Mouse (Mus musculus): ENCODE results near the gene Mdn1. TPM values are rescaled to one million over a fixed set of nuclear protein-coding genes. Genes with fewer than 3 reads are reported as not detected.

The Mdn1 gene
- total and polyA plus RNA-seq, 3 experiments = 4.2 to 58.8 (median 34.1) TPM

DNA sequence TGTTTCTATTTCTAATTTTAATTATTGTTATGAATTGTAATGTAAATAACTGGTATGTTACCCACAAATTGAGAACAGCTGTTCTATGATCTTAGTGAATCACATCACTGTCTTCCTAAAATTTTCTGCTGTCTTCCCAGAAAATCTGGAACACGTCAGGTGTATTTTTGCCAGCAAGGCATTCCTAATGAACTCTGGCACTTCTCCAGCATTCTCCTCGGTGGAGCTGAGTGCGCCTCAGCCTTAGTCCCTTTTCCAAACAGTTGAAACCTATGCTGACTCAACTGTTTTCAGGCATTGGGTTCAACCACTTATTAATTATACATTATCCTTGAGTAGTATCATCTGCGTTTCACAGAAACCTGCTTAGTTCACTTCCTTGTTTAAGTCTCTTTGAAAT lies 25.6 kb downstream of the Mdn1 start:
- Histone ChIP-seq H3K36me3 (replicated peaks) (peaks cover 92% of the 10 kb centered on the region), H3K4me3 (ENCODE audit: low read depth, low read length) (no peak overlapping the region), H3K9me3 (replicated peaks) (no peaks in the 10 kb centered on the region), H3K27me3 (ENCODE audit: insufficient read depth, low read length) (no peaks in the 10 kb centered on the region), H3K4me1 (ENCODE audit: insufficient read depth, low read depth, low read length) (no peaks in the 10 kb centered on the region)
- DNase-seq (ENCODE audit: low spot score) (no peak), ATAC-seq (ENCODE audit: extremely low read depth, insufficient number of reproducible peaks, low FRiP score, poor library complexity, severe bottlenecking) (no peak)
- TF ChIP-seq GATA2 (IDR thresholded peaks at IDR 0.05; ENCODE audit: borderline replicate concordance, low read depth, low read length) (no peak), POLR2AphosphoS5 (IDR thresholded peaks at IDR 0.05; ENCODE audit: insufficient replicate concordance, low read depth, low read length) (no peak), TAL1 (conservative IDR thresholded peaks at IDR 0.05; ENCODE audit: low read depth, low read length) (no peak), GATA1 (IDR thresholded peaks at IDR 0.05; ENCODE audit: borderline replicate concordance, low read length) (no peak), CTCF (IDR thresholded peaks at IDR 0.05; ENCODE audit: low read depth, low read length) (no peak)

DNA sequence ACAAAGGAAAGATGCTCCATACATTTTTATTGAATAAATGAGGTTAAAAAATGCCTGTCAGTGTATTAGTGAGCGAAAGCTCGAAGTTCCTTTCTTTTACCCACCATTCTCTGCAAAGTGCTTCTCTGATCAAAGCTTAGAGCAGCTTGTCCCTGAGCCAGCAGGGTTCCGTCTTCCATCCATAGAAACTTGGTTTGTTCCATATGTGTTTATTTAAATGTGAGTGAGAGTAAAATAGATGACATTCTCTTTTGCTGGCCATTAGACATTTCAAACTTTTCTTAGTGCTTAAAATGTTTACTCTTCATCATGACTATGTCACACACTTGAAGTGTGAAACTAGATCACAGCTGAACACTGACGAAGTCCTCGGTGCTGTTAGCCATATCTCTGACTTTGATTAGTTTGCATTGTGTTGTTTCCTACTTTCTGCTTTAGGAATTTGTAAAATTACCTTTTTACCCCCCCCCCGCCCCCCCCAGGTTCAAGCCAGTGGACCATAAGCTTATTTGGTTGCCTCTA lies 26.2 kb downstream of the Mdn1 start:
- H3K4me1 ChIP-seq (ENCODE audit: insufficient read depth, low read depth, low read length) = no peaks in the 10 kb centered on the region
- DNase-seq (ENCODE audit: low spot score) = no peak
- H3K4me3 ChIP-seq (ENCODE audit: low read depth, low read length) = no peak overlapping the region
- H3K36me3 ChIP-seq (replicated peaks) = peaks cover 93% of the 10 kb centered on the region
- ATAC-seq (ENCODE audit: extremely low read depth, insufficient number of reproducible peaks, low FRiP score, poor library complexity, severe bottlenecking) = no peak
- no peaks in the 10 kb centered on the region for H3K9me3 ChIP-seq (replicated peaks)
- no peaks in the 10 kb centered on the region for H3K27me3 ChIP-seq (ENCODE audit: insufficient read depth, low read length)
- TF ChIP-seq POLR2AphosphoS5 (IDR thresholded peaks at IDR 0.05; ENCODE audit: insufficient replicate concordance, low read depth, low read length) = no peak
- TF ChIP-seq GATA2 (IDR thresholded peaks at IDR 0.05; ENCODE audit: borderline replicate concordance, low read depth, low read length) = no peak
- TF ChIP-seq CTCF (IDR thresholded peaks at IDR 0.05; ENCODE audit: low read depth, low read length) = no peak
- no peak for TF ChIP-seq TAL1 (conservative IDR thresholded peaks at IDR 0.05; ENCODE audit: low read depth, low read length)
- TF ChIP-seq GATA1 (IDR thresholded peaks at IDR 0.05; ENCODE audit: borderline replicate concordance, low read length) = no peak

DNA sequence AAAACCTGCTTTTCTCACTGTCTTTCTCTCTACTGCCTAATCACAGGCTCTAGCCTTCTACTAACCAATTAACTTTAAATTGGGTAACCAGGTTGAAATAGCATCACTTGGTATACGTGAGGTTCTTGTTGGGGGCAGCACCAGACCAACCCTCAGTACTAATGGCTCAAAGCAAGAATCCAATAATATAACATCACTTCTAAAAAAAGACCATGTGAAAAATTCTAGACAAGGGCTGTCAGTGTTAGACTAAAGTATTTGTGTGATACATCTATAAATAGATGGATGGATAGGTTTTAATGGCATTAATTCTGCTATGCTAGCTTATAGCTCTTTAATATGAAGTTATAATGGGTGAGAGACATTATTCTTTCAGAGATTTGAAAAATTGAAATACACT lies 60.8 kb downstream of the Mdn1 start:
- H3K27me3 ChIP-seq (ENCODE audit: insufficient read depth, low read length) = no peaks in the 10 kb centered on the region
- H3K4me3 ChIP-seq (ENCODE audit: low read depth, low read length) = no peak overlapping the region
- no peak for DNase-seq (ENCODE audit: low spot score)
- peaks cover 95% of the 10 kb centered on the region for H3K36me3 ChIP-seq (replicated peaks)
- ATAC-seq (ENCODE audit: extremely low read depth, insufficient number of reproducible peaks, low FRiP score, poor library complexity, severe bottlenecking) = no peak
- TF ChIP-seq POLR2AphosphoS5 (IDR thresholded peaks at IDR 0.05; ENCODE audit: insufficient replicate concordance, low read depth, low read length) (no peak), GATA2 (IDR thresholded peaks at IDR 0.05; ENCODE audit: borderline replicate concordance, low read depth, low read length) (no peak), CTCF (IDR thresholded peaks at IDR 0.05; ENCODE audit: low read depth, low read length) (no peak), GATA1 (IDR thresholded peaks at IDR 0.05; ENCODE audit: borderline replicate concordance, low read length) (no peak), TAL1 (conservative IDR thresholded peaks at IDR 0.05; ENCODE audit: low read depth, low read length) (no peak)
- H3K4me1 ChIP-seq (ENCODE audit: insufficient read depth, low read depth, low read length) = no peaks in the 10 kb centered on the region
- H3K9me3 ChIP-seq (replicated peaks) = no peaks in the 10 kb centered on the region

DNA sequence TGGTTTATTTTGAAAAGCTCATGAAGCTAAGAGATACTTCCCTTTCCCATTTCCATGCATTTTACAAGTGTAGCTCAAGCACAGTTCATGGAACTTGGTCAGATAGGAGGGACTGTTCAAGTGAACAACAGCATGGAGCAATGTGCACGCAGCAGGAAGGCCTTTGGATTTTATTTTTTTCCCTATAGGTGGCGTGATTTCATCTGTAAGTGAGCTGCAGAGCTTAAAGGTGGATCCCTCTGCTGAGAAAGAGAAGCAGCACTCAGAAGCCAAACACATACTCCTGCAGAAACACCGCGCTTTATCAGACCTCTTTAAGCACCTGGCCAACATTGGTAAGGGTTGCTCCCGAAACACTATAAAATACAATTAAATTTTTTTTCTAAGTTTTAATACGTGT lies 88.5 kb downstream of the Mdn1 start:
- TF ChIP-seq GATA1 (IDR thresholded peaks at IDR 0.05; ENCODE audit: borderline replicate concordance, low read length) (no peak), POLR2AphosphoS5 (IDR thresholded peaks at IDR 0.05; ENCODE audit: insufficient replicate concordance, low read depth, low read length) (no peak)
- H3K27me3 ChIP-seq (ENCODE audit: insufficient read depth, low read length) = no peaks in the 10 kb centered on the region
- ATAC-seq (ENCODE audit: extremely low read depth, insufficient number of reproducible peaks, low FRiP score, poor library complexity, severe bottlenecking) (no peak), DNase-seq (ENCODE audit: low spot score) (no peak)
- no peak overlapping the region for H3K4me3 ChIP-seq (ENCODE audit: low read depth, low read length)
- peaks cover 99% of the 10 kb centered on the region for H3K36me3 ChIP-seq (replicated peaks)
- H3K4me1 ChIP-seq (ENCODE audit: insufficient read depth, low read depth, low read length) = no peaks in the 10 kb centered on the region
- H3K9me3 ChIP-seq (replicated peaks) = no peaks in the 10 kb centered on the region

DNA sequence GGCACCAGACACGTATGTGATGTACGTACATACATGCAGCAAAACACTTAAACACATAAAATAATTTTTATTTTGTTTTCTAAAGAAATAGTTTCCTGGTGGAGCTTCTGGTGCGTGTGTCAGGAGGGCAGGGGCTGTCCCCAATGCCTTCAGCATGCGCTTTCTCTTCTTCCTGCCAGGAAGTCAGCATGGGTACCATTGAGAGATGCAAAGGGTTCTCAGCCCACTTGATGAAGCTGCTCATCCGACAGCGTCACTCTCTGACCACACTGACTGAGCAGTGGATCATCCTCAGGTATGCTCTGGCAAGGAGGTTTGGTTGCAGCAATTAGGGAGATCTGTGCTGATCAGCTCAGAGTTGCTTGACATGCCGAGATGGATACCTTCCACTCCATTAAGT lies 91.5 kb downstream of the Mdn1 start:
- no peaks in the 10 kb centered on the region for H3K9me3 ChIP-seq (replicated peaks)
- no peaks in the 10 kb centered on the region for H3K27me3 ChIP-seq (ENCODE audit: insufficient read depth, low read length)
- no peak overlapping the region for H3K4me3 ChIP-seq (ENCODE audit: low read depth, low read length)
- peaks cover 98% of the 10 kb centered on the region for H3K36me3 ChIP-seq (replicated peaks)
- ATAC-seq (ENCODE audit: extremely low read depth, insufficient number of reproducible peaks, low FRiP score, poor library complexity, severe bottlenecking) (no peak), DNase-seq (ENCODE audit: low spot score) (no peak)
- no peak for TF ChIP-seq TAL1 (conservative IDR thresholded peaks at IDR 0.05; ENCODE audit: low read depth, low read length)
- TF ChIP-seq POLR2AphosphoS5 (IDR thresholded peaks at IDR 0.05; ENCODE audit: insufficient replicate concordance, low read depth, low read length) = no peak
- no peak for TF ChIP-seq GATA1 (IDR thresholded peaks at IDR 0.05; ENCODE audit: borderline replicate concordance, low read length)
- H3K4me1 ChIP-seq (ENCODE audit: insufficient read depth, low read depth, low read length) = no peaks in the 10 kb centered on the region

DNA sequence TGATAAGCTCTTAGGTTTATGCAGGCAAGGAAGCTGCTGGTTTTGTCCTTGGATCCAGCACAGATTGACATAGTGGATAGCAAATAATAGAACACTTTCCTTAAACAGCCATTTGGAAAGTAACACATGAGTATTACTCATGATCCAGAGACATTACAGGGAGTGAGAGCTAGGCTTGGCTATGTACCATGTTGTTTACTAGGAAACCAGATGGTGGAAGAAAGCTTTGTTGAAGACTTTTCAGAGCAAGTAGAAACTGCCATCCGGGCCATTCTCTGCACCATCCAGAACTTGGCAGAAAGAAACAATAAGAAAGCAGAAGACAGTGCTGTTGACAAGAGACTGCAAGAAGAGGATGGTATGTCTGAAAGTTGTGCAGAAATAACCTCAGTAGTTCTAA lies 93.8 kb downstream of the Mdn1 start:
- TF ChIP-seq TAL1 (conservative IDR thresholded peaks at IDR 0.05; ENCODE audit: low read depth, low read length) (no peak), GATA2 (IDR thresholded peaks at IDR 0.05; ENCODE audit: borderline replicate concordance, low read depth, low read length) (no peak), GATA1 (IDR thresholded peaks at IDR 0.05; ENCODE audit: borderline replicate concordance, low read length) (no peak), CTCF (IDR thresholded peaks at IDR 0.05; ENCODE audit: low read depth, low read length) (no peak), POLR2AphosphoS5 (IDR thresholded peaks at IDR 0.05; ENCODE audit: insufficient replicate concordance, low read depth, low read length) (no peak)
- Histone ChIP-seq H3K4me1 (ENCODE audit: insufficient read depth, low read depth, low read length) (no peaks in the 10 kb centered on the region), H3K27me3 (ENCODE audit: insufficient read depth, low read length) (no peaks in the 10 kb centered on the region), H3K9me3 (replicated peaks) (no peaks in the 10 kb centered on the region), H3K4me3 (ENCODE audit: low read depth, low read length) (no peak overlapping the region), H3K36me3 (replicated peaks) (peaks cover 91% of the 10 kb centered on the region)
- DNase-seq (ENCODE audit: low spot score) (no peak), ATAC-seq (ENCODE audit: extremely low read depth, insufficient number of reproducible peaks, low FRiP score, poor library complexity, severe bottlenecking) (no peak)

DNA sequence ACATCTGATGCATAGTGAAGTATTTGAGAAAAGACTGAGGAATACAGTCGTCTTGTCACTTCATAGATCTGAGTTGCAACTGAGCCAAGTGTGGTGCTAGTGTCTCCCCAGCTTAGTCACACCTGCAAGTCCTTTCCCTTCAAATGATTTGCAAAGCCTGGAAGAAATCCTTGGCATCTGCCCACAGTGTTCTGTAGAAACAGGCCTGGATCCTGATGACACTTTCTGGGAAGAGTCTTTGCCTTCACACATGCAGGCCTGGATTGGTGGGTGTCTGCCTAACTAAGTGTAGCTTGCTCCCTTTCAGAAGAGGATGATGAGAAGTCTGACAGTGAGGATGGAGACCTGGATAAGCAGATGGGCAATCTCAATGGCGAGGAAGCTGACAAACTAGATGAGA lies 100.5 kb downstream of the Mdn1 start:
- Histone ChIP-seq H3K4me3 (ENCODE audit: low read depth, low read length) (no peak overlapping the region), H3K4me1 (ENCODE audit: insufficient read depth, low read depth, low read length) (no peaks in the 10 kb centered on the region), H3K9me3 (replicated peaks) (no peaks in the 10 kb centered on the region), H3K27me3 (ENCODE audit: insufficient read depth, low read length) (no peaks in the 10 kb centered on the region), H3K36me3 (replicated peaks) (peaks cover 83% of the 10 kb centered on the region)
- no peak for TF ChIP-seq GATA2 (IDR thresholded peaks at IDR 0.05; ENCODE audit: borderline replicate concordance, low read depth, low read length)
- TF ChIP-seq CTCF (IDR thresholded peaks at IDR 0.05; ENCODE audit: low read depth, low read length) = no peak
- TF ChIP-seq POLR2AphosphoS5 (IDR thresholded peaks at IDR 0.05; ENCODE audit: insufficient replicate concordance, low read depth, low read length) = no peak
- no peak for TF ChIP-seq TAL1 (conservative IDR thresholded peaks at IDR 0.05; ENCODE audit: low read depth, low read length)
- no peak for TF ChIP-seq GATA1 (IDR thresholded peaks at IDR 0.05; ENCODE audit: borderline replicate concordance, low read length)
- ATAC-seq (ENCODE audit: extremely low read depth, insufficient number of reproducible peaks, low FRiP score, poor library complexity, severe bottlenecking) (no peak), DNase-seq (ENCODE audit: low spot score) (no peak)

Measured in G1E (cell line).